Mouse (Mus musculus): ENCODE measurements around the gene Ovol2. TPM values are rescaled to one million over a fixed set of nuclear protein-coding genes. Genes with fewer than 3 reads are reported as not detected.

Gene Ovol2
- polyA plus RNA-seq, 1 experiment from 2014 or later: 0.14 TPM

DNA sequence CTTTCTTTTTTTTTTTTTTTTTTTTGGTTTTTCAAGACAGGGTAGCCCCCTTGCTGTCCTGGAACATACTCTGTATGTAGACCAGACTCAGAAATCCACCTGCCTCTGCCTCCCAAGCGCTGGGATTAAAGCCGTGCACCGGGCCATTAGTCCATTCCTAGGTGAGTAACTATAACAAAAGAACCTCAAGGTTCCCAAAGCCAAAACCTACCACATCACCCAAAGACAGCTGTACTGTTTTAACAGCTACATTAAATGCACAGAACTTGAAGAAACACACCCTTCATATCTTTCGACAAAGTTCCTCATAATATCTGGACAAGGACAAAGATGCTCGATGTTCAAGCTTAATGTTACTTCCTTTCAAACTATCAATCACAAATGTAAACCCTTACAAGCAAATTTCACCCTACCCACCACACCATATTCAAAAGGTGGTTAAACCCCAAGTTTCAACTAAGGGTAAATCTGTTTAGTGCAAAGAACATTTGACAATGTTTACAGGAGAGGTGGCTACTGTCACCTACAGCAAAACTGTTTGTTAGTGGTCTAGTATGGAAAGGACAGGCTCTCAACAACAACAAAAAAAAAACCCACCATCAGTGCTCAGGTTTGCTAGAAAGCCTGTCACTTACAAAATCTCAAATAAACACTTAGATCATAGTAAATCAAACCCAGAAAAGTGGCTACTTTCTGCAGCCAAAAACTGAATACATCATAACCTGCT lies 64.8 kb downstream of the Ovol2 start:
- H3K4me1 ChIP-seq (ENCODE audit: control insufficient read depth, insufficient read depth, low read length): peaks cover 38% of the 10 kb centered on the region
- no peaks in the 10 kb centered on the region for H3K27me3 ChIP-seq (ENCODE audit: control insufficient read depth, insufficient read depth, low read length)
- H3K36me3 ChIP-seq (ENCODE audit: control insufficient read depth, insufficient read depth): 0 out of 2 replicates have a peak, but pooled peaks cover 3% of the 10 kb centered on the region
- no peaks in the 10 kb centered on the region for H3K9me3 ChIP-seq (replicated peaks; ENCODE audit: control insufficient read depth, low read length)
- 46% methylated on average over 5 of the region's 5 CpGs for WGBS
- no peak for ATAC-seq (replicated peaks; ENCODE audit: extremely low read depth, insufficient read depth, low FRiP score)
- no peak overlapping the region; the same call in 1 of the 2 replicates for H3K9ac ChIP-seq (ENCODE audit: low read length)
- no peak overlapping the region; the same call in 1 of the 2 replicates for H3K4me3 ChIP-seq (ENCODE audit: low read length)
- no peak overlapping the region for H3K27ac ChIP-seq (ENCODE audit: low read length)
- H3K4me2 ChIP-seq (ENCODE audit: low read depth, low read length): peak overlapping the region; percentile 46

DNA sequence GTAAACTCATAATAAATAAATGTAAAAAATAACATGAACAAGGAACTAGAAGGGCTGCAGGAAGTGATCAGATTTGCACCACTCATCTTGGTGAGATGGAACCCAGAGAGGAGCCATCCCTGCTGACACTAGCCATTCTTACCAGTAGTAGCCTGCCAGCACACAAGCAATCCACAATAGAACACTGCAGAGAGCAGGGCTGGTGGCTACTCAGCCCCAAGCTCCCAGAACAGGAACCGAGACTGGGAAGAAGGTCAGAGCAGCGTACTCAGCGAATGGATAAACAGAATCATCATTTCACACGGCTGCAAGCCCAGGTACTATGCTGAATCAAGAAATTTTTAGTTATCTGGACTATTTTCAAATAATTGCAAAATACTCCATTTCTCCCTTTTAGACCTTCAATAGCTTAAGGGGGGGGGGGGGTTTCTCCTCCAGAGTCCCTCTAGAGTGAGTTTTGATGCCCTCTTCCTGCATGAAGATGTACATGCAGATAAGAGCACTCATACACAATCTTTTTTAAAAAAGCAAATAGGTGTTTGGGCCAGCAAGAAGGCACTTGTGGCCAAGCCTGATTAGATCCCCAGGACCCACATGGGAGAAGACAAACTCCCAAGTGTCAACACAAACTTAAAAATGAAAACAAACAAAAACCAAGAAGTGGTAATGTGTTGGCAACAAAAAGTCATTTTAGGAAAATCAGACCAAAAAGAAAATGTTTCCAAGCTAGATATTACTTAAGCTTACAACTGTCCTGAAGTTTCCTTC lies 65.8 kb downstream of the Ovol2 start:
- H3K9ac ChIP-seq (ENCODE audit: low read length): no peak overlapping the region
- no peak overlapping the region for H3K4me3 ChIP-seq (ENCODE audit: low read length)

DNA sequence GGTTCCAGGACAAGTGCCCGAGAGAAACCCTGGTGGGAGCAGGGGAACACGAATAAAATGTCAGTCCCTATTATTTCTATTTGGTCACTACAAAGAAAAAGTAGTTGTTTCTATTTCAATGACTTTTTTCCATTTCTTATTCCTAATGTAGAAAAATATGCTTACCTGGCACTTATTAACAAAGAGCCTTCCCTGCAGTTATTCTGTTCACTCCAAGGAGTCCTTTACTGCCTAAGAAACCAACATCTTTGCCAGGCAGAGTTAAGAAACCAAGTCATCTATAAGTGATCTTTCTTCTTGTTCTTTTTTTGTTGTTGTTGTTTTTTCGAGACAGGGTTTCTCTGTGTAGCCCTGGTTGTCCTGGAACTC lies 66.8 kb downstream of the Ovol2 start:
- H3K4me3 ChIP-seq (ENCODE audit: low read length): no peak overlapping the region
- no peaks in the 10 kb centered on the region for H3K9me3 ChIP-seq (replicated peaks; ENCODE audit: control insufficient read depth, low read length)
- H3K27ac ChIP-seq (ENCODE audit: low read length): no peak overlapping the region
- no peak overlapping the region for H3K9ac ChIP-seq (ENCODE audit: low read length)
- H3K4me1 ChIP-seq (ENCODE audit: control insufficient read depth, insufficient read depth, low read length): peaks cover 34% of the 10 kb centered on the region
- no peak for ATAC-seq (replicated peaks; ENCODE audit: extremely low read depth, insufficient read depth, low FRiP score)
- H3K4me2 ChIP-seq (ENCODE audit: low read depth, low read length): no peak overlapping the region
- H3K36me3 ChIP-seq (ENCODE audit: control insufficient read depth, insufficient read depth): peaks cover 10% of the 10 kb centered on the region; the same call in 1 of the 2 replicates
- WGBS: 57% methylated on average over 3 of the region's 3 CpGs
- H3K27me3 ChIP-seq (ENCODE audit: control insufficient read depth, insufficient read depth, low read length): no peaks in the 10 kb centered on the region

More for the DNA sequence above, 65.8 kb downstream of the Ovol2 start:
- H3K36me3 ChIP-seq (ENCODE audit: control insufficient read depth, insufficient read depth): 0 out of 2 replicates have a peak, but pooled peaks cover 5% of the 10 kb centered on the region
- 42% methylated on average over 4 of the region's 4 CpGs for WGBS
- H3K27me3 ChIP-seq (ENCODE audit: control insufficient read depth, insufficient read depth, low read length): no peaks in the 10 kb centered on the region
- peaks cover 34% of the 10 kb centered on the region for H3K4me1 ChIP-seq (ENCODE audit: control insufficient read depth, insufficient read depth, low read length)
- H3K4me2 ChIP-seq (ENCODE audit: low read depth, low read length): no peak overlapping the region
- no peak overlapping the region for H3K27ac ChIP-seq (ENCODE audit: low read length)
- H3K9me3 ChIP-seq (replicated peaks; ENCODE audit: control insufficient read depth, low read length): no peaks in the 10 kb centered on the region
- ATAC-seq (replicated peaks; ENCODE audit: extremely low read depth, insufficient read depth, low FRiP score): no peak

DNA sequence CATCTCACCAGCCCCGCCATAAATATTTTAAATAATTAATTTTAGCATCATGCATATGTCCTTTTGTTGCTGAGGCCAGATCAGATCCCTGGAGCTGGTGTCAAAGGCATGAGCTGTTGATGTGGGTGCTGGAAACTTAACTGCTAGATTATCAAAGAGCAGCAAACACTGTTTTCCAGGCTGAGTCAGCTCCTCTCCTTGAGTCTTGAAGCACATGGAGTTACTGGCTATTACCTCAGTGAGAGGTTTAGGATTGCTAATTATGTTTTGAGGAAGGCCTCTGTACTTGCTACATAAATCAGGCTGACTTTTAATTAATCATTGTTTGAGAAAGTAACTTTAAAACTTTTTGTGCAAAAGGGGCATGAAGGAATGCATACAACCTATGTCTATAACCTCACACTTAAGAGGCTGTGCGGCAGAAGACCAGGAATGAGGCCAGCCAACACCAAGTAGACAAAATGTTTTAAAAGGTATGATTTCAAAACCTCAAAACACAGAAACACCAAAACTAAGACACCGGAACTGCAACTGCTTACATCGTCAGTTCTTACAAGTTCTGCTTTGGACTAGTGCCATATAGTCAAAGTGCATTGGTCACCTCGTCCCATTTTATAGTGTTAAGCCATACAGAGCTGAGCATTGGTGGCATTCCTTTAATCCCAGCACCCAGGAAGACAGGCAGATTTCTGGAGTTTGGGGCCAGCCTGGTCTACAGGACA lies 67.4 kb downstream of the Ovol2 start:
- no peaks in the 10 kb centered on the region for H3K9me3 ChIP-seq (replicated peaks; ENCODE audit: control insufficient read depth, low read length)
- 55% methylated on average over 5 of the region's 5 CpGs for WGBS
- no peak for ATAC-seq (replicated peaks; ENCODE audit: extremely low read depth, insufficient read depth, low FRiP score)
- H3K9ac ChIP-seq (ENCODE audit: low read length): no peak overlapping the region
- peaks cover 11% of the 10 kb centered on the region for H3K36me3 ChIP-seq (ENCODE audit: control insufficient read depth, insufficient read depth)
- H3K4me2 ChIP-seq (ENCODE audit: low read depth, low read length): no peak overlapping the region
- peaks cover 34% of the 10 kb centered on the region for H3K4me1 ChIP-seq (ENCODE audit: control insufficient read depth, insufficient read depth, low read length)
- H3K4me3 ChIP-seq (ENCODE audit: low read length): no peak overlapping the region
- H3K27ac ChIP-seq (ENCODE audit: low read length): no peak overlapping the region
- no peaks in the 10 kb centered on the region for H3K27me3 ChIP-seq (ENCODE audit: control insufficient read depth, insufficient read depth, low read length)

DNA sequence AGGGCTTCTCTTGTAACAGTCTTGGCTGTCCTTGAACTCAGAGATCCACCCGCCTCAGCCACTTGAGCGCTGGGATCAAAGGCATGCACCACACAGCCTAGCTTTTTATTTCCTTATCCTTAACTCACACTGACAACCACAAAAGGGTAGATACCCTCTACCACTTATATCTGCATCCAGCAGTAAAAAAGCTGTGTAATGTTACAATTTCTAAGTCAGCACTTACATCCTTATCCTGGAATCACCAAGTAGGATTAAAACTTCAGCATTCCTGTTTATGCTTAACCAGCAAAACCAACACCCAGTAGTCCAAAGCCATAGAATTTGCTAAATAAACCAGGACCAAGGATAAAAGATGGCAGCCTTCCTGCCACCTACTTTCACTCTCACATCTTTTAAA lies 69.1 kb downstream of the Ovol2 start:
- Histone ChIP-seq H3K4me1 (ENCODE audit: control insufficient read depth, insufficient read depth, low read length) (peaks cover 19% of the 10 kb centered on the region), H3K27ac (ENCODE audit: low read length) (no peak overlapping the region), H3K9me3 (replicated peaks; ENCODE audit: control insufficient read depth, low read length) (no peaks in the 10 kb centered on the region), H3K9ac (ENCODE audit: low read length) (no peak overlapping the region), H3K27me3 (ENCODE audit: control insufficient read depth, insufficient read depth, low read length) (no peaks in the 10 kb centered on the region), H3K36me3 (ENCODE audit: control insufficient read depth, insufficient read depth) (peaks cover 28% of the 10 kb centered on the region), H3K4me2 (ENCODE audit: low read depth, low read length) (no peak overlapping the region), H3K4me3 (ENCODE audit: low read length) (no peak overlapping the region)
- WGBS: 88% methylated on average over 2 of the region's 2 CpGs
- ATAC-seq (replicated peaks; ENCODE audit: extremely low read depth, insufficient read depth, low FRiP score): no peak

Other genes with a start within 250 kb of the Ovol2 start
- 26.0 and 28.0 TPM in 2 replicates for gene Mgme1, start 61.5 kb downstream of the Ovol2 start, polyA plus RNA-seq (2015; fragmentation: Nextera tagmentation; extraction: Ambion mirVana)
- gene Snx5, start 61.2 kb downstream of the Ovol2 start, polyA plus RNA-seq (2015; fragmentation: Nextera tagmentation; extraction: Ambion mirVana): 79.2 and 95.3 TPM in 2 replicates
- 27.2 and 28.0 TPM in 2 replicates for gene Kat14, start 36.8 kb upstream of the Ovol2 start, polyA plus RNA-seq (2015; fragmentation: Nextera tagmentation; extraction: Ambion mirVana)
- 2.9 and 3.9 TPM in 2 replicates for gene Pet117, start 36.9 kb upstream of the Ovol2 start, polyA plus RNA-seq (2015; fragmentation: Nextera tagmentation; extraction: Ambion mirVana)
- 0.60 and 1.5 TPM in 2 replicates for gene Dzank1, start 195.3 kb upstream of the Ovol2 start, polyA plus RNA-seq (2015; fragmentation: Nextera tagmentation; extraction: Ambion mirVana)
- 18.4 and 20.8 TPM in 2 replicates for gene Polr3f, start 195.6 kb upstream of the Ovol2 start, polyA plus RNA-seq (2015; fragmentation: Nextera tagmentation; extraction: Ambion mirVana)
- 50.8 and 54.0 TPM in 2 replicates for gene Rbbp9, start 218.7 kb upstream of the Ovol2 start, polyA plus RNA-seq (2015; fragmentation: Nextera tagmentation; extraction: Ambion mirVana)
- gene Sec23b, start 224.1 kb upstream of the Ovol2 start, polyA plus RNA-seq (2015; fragmentation: Nextera tagmentation; extraction: Ambion mirVana): 51.9 and 52.1 TPM in 2 replicates